Mouse (Mus musculus): ENCODE measurements around the gene Erc2. TPM values are rescaled to one million over a fixed set of nuclear protein-coding genes. Genes with fewer than 3 reads are reported as not detected.

The Erc2 gene
- total and polyA plus RNA-seq, 2 experiments = 6.1 to 7.0 TPM

GRCm38 (mm10) chr14:27811649-27812048 is 189.4 kb downstream of the Erc2 start:
- H3K27ac ChIP-seq (replicated peaks; ENCODE audit: insufficient read depth, low read depth, low read length) = no peak overlapping the region
- WGBS = 36% methylated on average over 3 of the region's 3 CpGs
- H3K27me3 ChIP-seq (ENCODE audit: control insufficient read depth, insufficient read depth, low read length) = no peaks in the 10 kb centered on the region
- H3K4me3 ChIP-seq (ENCODE audit: insufficient read depth, low read depth, low read length) = no peak overlapping the region
- no peak overlapping the region for H3K9ac ChIP-seq (ENCODE audit: low read depth, low read length)
- H3K4me1 ChIP-seq (ENCODE audit: control insufficient read depth, insufficient read depth, low read length) = peaks cover 2% of the 10 kb centered on the region
- H3K79me2 ChIP-seq (ENCODE audit: control insufficient read depth, insufficient read depth, low read length) = no peaks in the 10 kb centered on the region
- no peaks in the 10 kb centered on the region for H3K36me3 ChIP-seq (ENCODE audit: control insufficient read depth, insufficient read depth, low read length)
- no peak for TF ChIP-seq CTCF (IDR thresholded peaks at IDR 0.05; ENCODE audit: low read depth, low read length)
- no peak for TF ChIP-seq POLR2A (IDR thresholded peaks at IDR 0.05; ENCODE audit: extremely low read depth, insufficient read depth, low read length)
- peak; percentile 70 for DNase-seq (ENCODE audit: extremely low read depth, low read depth, low spot score)

GRCm38 (mm10) chr14:27815739-27816138 is 193.5 kb downstream of the Erc2 start:
- H3K27me3 ChIP-seq (ENCODE audit: control insufficient read depth, insufficient read depth, low read length) = no peaks in the 10 kb centered on the region
- TF ChIP-seq CTCF (IDR thresholded peaks at IDR 0.05; ENCODE audit: low read depth, low read length) (no peak), POLR2A (IDR thresholded peaks at IDR 0.05; ENCODE audit: extremely low read depth, insufficient read depth, low read length) (no peak)
- no peaks in the 10 kb centered on the region for H3K79me2 ChIP-seq (ENCODE audit: control insufficient read depth, insufficient read depth, low read length)
- no peak for DNase-seq (ENCODE audit: extremely low read depth, low read depth, low spot score)
- no peak overlapping the region for H3K9ac ChIP-seq (ENCODE audit: low read depth, low read length)
- H3K4me3 ChIP-seq (ENCODE audit: insufficient read depth, low read depth, low read length) = no peak overlapping the region
- WGBS = 83% methylated on average over 6 of the region's 6 CpGs
- H3K27ac ChIP-seq (replicated peaks; ENCODE audit: insufficient read depth, low read depth, low read length) = no peak overlapping the region
- no peaks in the 10 kb centered on the region for H3K36me3 ChIP-seq (ENCODE audit: control insufficient read depth, insufficient read depth, low read length)
- peaks cover 2% of the 10 kb centered on the region for H3K4me1 ChIP-seq (ENCODE audit: control insufficient read depth, insufficient read depth, low read length)

GRCm38 (mm10) chr14:27818986-27819385 is 196.8 kb downstream of the Erc2 start:
- DNase-seq (ENCODE audit: extremely low read depth, low read depth, low spot score) = no peak
- 96% methylated on average over 5 of the region's 5 CpGs for WGBS
- TF ChIP-seq CTCF (IDR thresholded peaks at IDR 0.05; ENCODE audit: low read depth, low read length) = no peak
- TF ChIP-seq POLR2A (IDR thresholded peaks at IDR 0.05; ENCODE audit: extremely low read depth, insufficient read depth, low read length) = no peak
- no peaks in the 10 kb centered on the region for H3K27me3 ChIP-seq (ENCODE audit: control insufficient read depth, insufficient read depth, low read length)
- no peaks in the 10 kb centered on the region for H3K36me3 ChIP-seq (ENCODE audit: control insufficient read depth, insufficient read depth, low read length)
- no peak overlapping the region for H3K4me3 ChIP-seq (ENCODE audit: insufficient read depth, low read depth, low read length)
- no peak overlapping the region for H3K27ac ChIP-seq (replicated peaks; ENCODE audit: insufficient read depth, low read depth, low read length)
- no peaks in the 10 kb centered on the region for H3K4me1 ChIP-seq (ENCODE audit: control insufficient read depth, insufficient read depth, low read length)
- H3K9ac ChIP-seq (ENCODE audit: low read depth, low read length) = no peak overlapping the region
- H3K79me2 ChIP-seq (ENCODE audit: control insufficient read depth, insufficient read depth, low read length) = no peaks in the 10 kb centered on the region

DNA sequence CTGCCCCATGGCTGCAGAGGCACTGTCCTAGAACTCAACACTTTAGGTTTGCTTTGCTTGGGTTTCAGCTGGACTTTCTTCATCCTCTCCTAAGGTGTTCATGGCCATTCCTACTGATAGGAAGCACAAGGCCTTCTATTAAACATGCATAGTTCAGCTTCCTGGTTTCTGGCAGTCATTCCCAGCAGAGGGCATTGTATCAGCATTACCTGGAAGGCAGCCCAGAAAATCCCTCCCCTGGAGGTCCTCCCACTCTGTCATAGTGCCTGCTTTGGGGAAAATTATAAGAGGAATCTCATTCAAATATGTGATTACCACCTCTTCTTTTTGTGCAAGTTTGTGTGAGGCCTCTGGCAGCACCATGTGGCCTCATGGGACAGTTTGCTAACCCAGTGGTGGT is 199.6 kb downstream of the Erc2 start:
- DNase-seq (ENCODE audit: extremely low read depth, low read depth, low spot score) = no peak
- TF ChIP-seq CTCF (IDR thresholded peaks at IDR 0.05; ENCODE audit: low read depth, low read length) (no peak), POLR2A (IDR thresholded peaks at IDR 0.05; ENCODE audit: extremely low read depth, insufficient read depth, low read length) (no peak)
- no peak overlapping the region for H3K9ac ChIP-seq (ENCODE audit: low read depth, low read length)

GRCm38 (mm10) chr14:27822566-27822965 is 200.3 kb downstream of the Erc2 start:
- Histone ChIP-seq H3K79me2 (ENCODE audit: control insufficient read depth, insufficient read depth, low read length) (no peaks in the 10 kb centered on the region), H3K9ac (ENCODE audit: low read depth, low read length) (no peak overlapping the region), H3K27ac (replicated peaks; ENCODE audit: insufficient read depth, low read depth, low read length) (no peak overlapping the region), H3K36me3 (ENCODE audit: control insufficient read depth, insufficient read depth, low read length) (no peaks in the 10 kb centered on the region), H3K27me3 (ENCODE audit: control insufficient read depth, insufficient read depth, low read length) (no peaks in the 10 kb centered on the region), H3K4me3 (ENCODE audit: insufficient read depth, low read depth, low read length) (no peak overlapping the region), H3K4me1 (ENCODE audit: control insufficient read depth, insufficient read depth, low read length) (no peaks in the 10 kb centered on the region)
- DNase-seq (ENCODE audit: extremely low read depth, low read depth, low spot score) = no peak
- WGBS = 93% methylated on average over 6 of the region's 6 CpGs
- TF ChIP-seq CTCF (IDR thresholded peaks at IDR 0.05; ENCODE audit: low read depth, low read length) (no peak), POLR2A (IDR thresholded peaks at IDR 0.05; ENCODE audit: extremely low read depth, insufficient read depth, low read length) (no peak)

More for the DNA sequence above, 199.6 kb downstream of the Erc2 start:
- H3K27ac ChIP-seq (replicated peaks; ENCODE audit: insufficient read depth, low read depth, low read length) = no peak overlapping the region
- H3K36me3 ChIP-seq (ENCODE audit: control insufficient read depth, insufficient read depth, low read length) = no peaks in the 10 kb centered on the region
- H3K4me1 ChIP-seq (ENCODE audit: control insufficient read depth, insufficient read depth, low read length) = no peaks in the 10 kb centered on the region
- no peaks in the 10 kb centered on the region for H3K27me3 ChIP-seq (ENCODE audit: control insufficient read depth, insufficient read depth, low read length)
- no peak overlapping the region for H3K4me3 ChIP-seq (ENCODE audit: insufficient read depth, low read depth, low read length)
- H3K79me2 ChIP-seq (ENCODE audit: control insufficient read depth, insufficient read depth, low read length) = no peaks in the 10 kb centered on the region

DNA sequence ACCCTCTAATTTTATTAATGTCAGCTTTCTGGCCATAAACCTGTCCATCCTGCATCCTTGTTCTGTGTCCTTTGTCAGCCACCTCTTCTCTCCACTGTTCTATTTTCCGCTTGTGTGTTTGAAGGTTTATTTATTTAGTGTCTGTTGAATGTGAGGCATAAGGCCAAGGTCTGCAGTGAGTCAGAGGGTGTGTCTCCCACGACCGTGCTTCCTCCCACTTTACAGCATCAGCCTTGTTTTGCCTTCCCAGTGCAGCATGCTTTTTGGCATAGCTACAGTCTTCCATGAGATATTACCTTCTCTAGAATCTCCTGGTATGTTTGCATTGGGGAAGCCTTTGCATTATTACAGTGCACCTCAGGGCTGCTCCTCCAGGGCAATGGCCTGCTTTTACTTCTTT is 200.8 kb downstream of the Erc2 start:
- no peak overlapping the region for H3K4me3 ChIP-seq (ENCODE audit: insufficient read depth, low read depth, low read length)
- no peak overlapping the region for H3K9ac ChIP-seq (ENCODE audit: low read depth, low read length)
- H3K79me2 ChIP-seq (ENCODE audit: control insufficient read depth, insufficient read depth, low read length) = no peaks in the 10 kb centered on the region
- H3K4me1 ChIP-seq (ENCODE audit: control insufficient read depth, insufficient read depth, low read length) = no peaks in the 10 kb centered on the region
- 5% methylated on average over 3 of the region's 3 CpGs for WGBS
- TF ChIP-seq CTCF (IDR thresholded peaks at IDR 0.05; ENCODE audit: low read depth, low read length) (no peak), POLR2A (IDR thresholded peaks at IDR 0.05; ENCODE audit: extremely low read depth, insufficient read depth, low read length) (no peak)
- DNase-seq (ENCODE audit: extremely low read depth, low read depth, low spot score) = peak; percentile 15
- H3K36me3 ChIP-seq (ENCODE audit: control insufficient read depth, insufficient read depth, low read length) = no peaks in the 10 kb centered on the region
- H3K27me3 ChIP-seq (ENCODE audit: control insufficient read depth, insufficient read depth, low read length) = no peaks in the 10 kb centered on the region
- no peak overlapping the region for H3K27ac ChIP-seq (replicated peaks; ENCODE audit: insufficient read depth, low read depth, low read length)
